Mouse (Mus musculus) G1E (cell line): ENCODE measurements at regions not wholly inside any gene's neighbourhood (a gene's known extent, or its start where the extent isn't known, plus 50 kb on each side); places are given as distances from the start of the nearest gene placed in this dataset.

Experiments
- ATAC-seq: 2 replicates; pipeline ENCODE4 v1.8.0; 2016; ENCODE audit warnings: mild to moderate bottlenecking; ENCODE audit not compliant: insufficient number of reproducible peaks, poor library complexity, low FRiP score, severe bottlenecking; ENCODE audit errors: extremely low read depth
- DNase-seq: peaks from one replicate; pipeline ENCODE4 v3.0.0; 2012; ENCODE audit warnings: low spot score
- H3K27me3 ChIP-seq: 2 replicates; pipeline ENCODE4 v1.6.1; 2012; ENCODE audit warnings: mild to moderate bottlenecking, low read length, inconsistent platforms; ENCODE audit not compliant: insufficient read depth
- H3K36me3 ChIP-seq: replicated peaks from 2 replicates; pipeline ENCODE3; 2012; ENCODE audit warnings: mild to moderate bottlenecking, inconsistent platforms
- H3K4me1 ChIP-seq: 2 replicates; pipeline ENCODE4 v1.6.1; 2012; ENCODE audit warnings: low read depth, low read length, inconsistent platforms, mixed read lengths; ENCODE audit not compliant: insufficient read depth
- H3K4me3 ChIP-seq: 2 replicates; pipeline ENCODE4 v1.5.1; 2012; ENCODE audit warnings: low read depth, mild to moderate bottlenecking, inconsistent platforms, low read length, moderate library complexity, mixed read lengths
- H3K9me3 ChIP-seq: replicated peaks from 2 replicates; pipeline ENCODE4 v1.6.1; 2012; ENCODE audit warnings: inconsistent platforms
- CTCF ChIP-seq: IDR thresholded peaks from 2 replicates; pipeline ENCODE4 v1.5.1; 2012; ENCODE audit warnings: low read depth, low read length, inconsistent platforms, mixed read lengths
- GATA1 ChIP-seq: IDR thresholded peaks from 2 replicates; pipeline ENCODE4 v1.6.1; 2012; ENCODE audit warnings: borderline replicate concordance, low read length, inconsistent platforms, mixed read lengths
- GATA2 ChIP-seq: IDR thresholded peaks from 2 replicates; pipeline ENCODE4 v1.6.1; 2012; ENCODE audit warnings: low read depth, low read length, inconsistent platforms, borderline replicate concordance
- POLR2AphosphoS5 ChIP-seq: IDR thresholded peaks from 2 replicates; pipeline ENCODE4 v1.6.1; 2012; ENCODE audit warnings: low read depth, low read length, inconsistent platforms; ENCODE audit not compliant: insufficient replicate concordance
- TAL1 ChIP-seq: conservative IDR thresholded peaks from 2 replicates; pipeline ENCODE4 v1.6.1; 2012; ENCODE audit warnings: low read depth, low read length, inconsistent platforms, mixed read lengths

GRCm38 (mm10) chr14:24760926-24761325 lies 274.0 kb downstream of the Rps24 start:
- no peaks in the 10 kb centered on the region for H3K27me3 ChIP-seq
- H3K4me1 ChIP-seq, result no peaks in the 10 kb centered on the region
- H3K9me3 ChIP-seq, result peaks cover 65% of the 10 kb centered on the region
- no peak overlapping the region for H3K4me3 ChIP-seq
- DNase-seq (no peak), ATAC-seq (no peak)
- no peaks in the 10 kb centered on the region for H3K36me3 ChIP-seq
- TF ChIP-seq POLR2AphosphoS5 (no peak), GATA2 (no peak), CTCF (no peak), TAL1 (no peak), GATA1 (no peak)

DNA sequence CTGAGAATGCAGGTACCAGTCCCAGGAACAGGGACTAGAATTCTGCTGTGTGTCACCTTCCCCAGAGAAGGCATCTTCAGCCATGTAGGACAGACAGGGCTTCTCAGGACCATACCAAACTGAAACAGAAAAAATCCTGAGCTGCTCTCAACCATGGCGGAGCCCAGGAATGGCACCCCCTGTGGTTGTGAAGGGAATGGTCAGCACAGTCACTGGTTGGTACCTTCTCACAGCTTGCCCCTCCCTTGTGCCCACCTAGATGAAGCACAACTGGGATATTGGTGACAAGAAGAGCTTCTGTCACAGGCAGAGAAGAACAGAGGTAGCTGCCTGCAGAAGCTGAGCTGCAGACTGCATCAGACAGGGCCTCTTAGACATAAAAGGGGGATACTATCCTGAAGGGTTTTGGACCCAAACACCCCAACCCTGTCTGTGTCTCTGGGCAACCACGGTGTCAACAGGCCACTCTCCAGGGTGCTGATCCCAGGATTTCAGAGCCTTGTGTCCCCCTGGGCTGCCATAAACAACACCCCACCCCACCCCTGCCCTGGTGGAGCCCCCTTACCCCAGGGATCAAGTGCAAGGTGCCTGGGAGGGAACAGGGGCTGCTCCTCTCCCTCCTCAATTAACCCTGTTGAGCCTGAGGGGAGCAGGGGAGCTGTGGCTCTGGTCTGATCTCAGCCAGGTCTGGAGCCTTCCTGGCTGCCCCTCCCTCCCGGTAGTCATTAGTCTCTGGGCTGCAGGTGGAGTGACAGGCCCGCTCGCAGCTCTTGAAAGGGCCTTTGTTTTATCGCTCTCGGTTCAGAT lies 275.7 kb downstream of the Rps24 start:
- Histone ChIP-seq H3K27me3 (no peaks in the 10 kb centered on the region), H3K9me3 (peaks cover 55% of the 10 kb centered on the region), H3K36me3 (no peaks in the 10 kb centered on the region), H3K4me3 (no peak overlapping the region), H3K4me1 (no peaks in the 10 kb centered on the region)
- no peak for DNase-seq
- TF ChIP-seq GATA2 (no peak), TAL1 (no peak), GATA1 (no peak), CTCF (no peak), POLR2AphosphoS5 (no peak)
- no peak for ATAC-seq

- H3K27me3 ChIP-seq, result no peaks in the 10 kb centered on the region
- DNase-seq (no peak), ATAC-seq (no peak)
- no peaks in the 10 kb centered on the region for H3K36me3 ChIP-seq
- no peaks in the 10 kb centered on the region for H3K4me1 ChIP-seq
- no peak overlapping the region for H3K4me3 ChIP-seq
- peaks cover 58% of the 10 kb centered on the region for H3K9me3 ChIP-seq
- TF ChIP-seq TAL1 (no peak), POLR2AphosphoS5 (no peak), GATA2 (no peak), CTCF (no peak), GATA1 (no peak)
These were observed 276.4 kb downstream of the Rps24 start for GRCm38 (mm10) chr14:24763275-24763812.

DNA sequence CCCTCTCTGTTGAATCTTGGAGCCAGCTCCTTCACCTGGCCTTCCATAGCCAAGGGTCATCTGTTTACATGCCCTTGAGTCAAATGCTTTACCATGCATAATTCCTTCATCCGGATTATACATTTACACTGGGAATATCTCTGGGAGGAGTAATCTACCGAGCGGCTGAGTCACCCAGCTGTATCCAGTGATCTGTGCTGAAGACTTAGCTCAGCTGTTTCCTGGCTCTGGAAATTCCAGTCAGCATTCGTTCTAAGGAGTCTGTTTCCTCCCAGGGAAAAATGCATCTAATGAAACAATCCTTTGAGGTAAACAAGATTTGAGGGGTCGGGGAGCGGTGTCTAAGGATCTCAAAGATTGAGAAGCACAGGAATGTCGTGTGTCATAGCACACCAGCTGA lies 276.9 kb downstream of the Rps24 start:
- DNase-seq (no peak), ATAC-seq (no peak)
- TF ChIP-seq POLR2AphosphoS5, result no peak
- TF ChIP-seq CTCF, result no peak
- TF ChIP-seq GATA2, result no peak
- no peak for TF ChIP-seq TAL1
- TF ChIP-seq GATA1, result no peak
- H3K4me3 ChIP-seq, result no peak overlapping the region
- H3K27me3 ChIP-seq, result no peaks in the 10 kb centered on the region
- H3K9me3 ChIP-seq, result peaks cover 59% of the 10 kb centered on the region
- H3K36me3 ChIP-seq, result no peaks in the 10 kb centered on the region
- no peaks in the 10 kb centered on the region for H3K4me1 ChIP-seq

DNA sequence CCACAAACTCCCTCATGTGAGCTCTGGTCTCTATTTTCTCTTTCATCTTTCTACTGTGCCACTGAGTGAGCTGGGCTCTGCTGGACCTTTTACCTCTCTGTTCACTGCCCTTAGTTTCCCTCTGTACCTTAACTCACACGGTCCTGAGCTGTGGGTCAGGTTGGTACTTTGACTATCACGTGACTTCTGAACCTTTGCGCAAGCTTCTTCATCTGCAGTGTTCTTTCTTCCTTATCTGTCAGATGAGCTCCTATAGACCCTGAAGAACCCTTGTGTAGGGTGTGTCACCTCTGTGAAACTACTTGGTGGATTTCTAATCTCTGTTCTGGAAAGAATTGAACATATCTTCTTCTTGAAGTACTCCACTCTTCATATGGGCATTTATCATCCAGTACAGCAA lies 279.3 kb downstream of the Rps24 start:
- Histone ChIP-seq H3K4me1 (no peaks in the 10 kb centered on the region), H3K27me3 (no peaks in the 10 kb centered on the region), H3K36me3 (no peaks in the 10 kb centered on the region), H3K4me3 (no peak overlapping the region), H3K9me3 (peaks cover 55% of the 10 kb centered on the region)
- ATAC-seq, result no peak
- no peak for DNase-seq
- TF ChIP-seq GATA2 (no peak), TAL1 (no peak), GATA1 (no peak), POLR2AphosphoS5 (no peak), CTCF (no peak)

DNA sequence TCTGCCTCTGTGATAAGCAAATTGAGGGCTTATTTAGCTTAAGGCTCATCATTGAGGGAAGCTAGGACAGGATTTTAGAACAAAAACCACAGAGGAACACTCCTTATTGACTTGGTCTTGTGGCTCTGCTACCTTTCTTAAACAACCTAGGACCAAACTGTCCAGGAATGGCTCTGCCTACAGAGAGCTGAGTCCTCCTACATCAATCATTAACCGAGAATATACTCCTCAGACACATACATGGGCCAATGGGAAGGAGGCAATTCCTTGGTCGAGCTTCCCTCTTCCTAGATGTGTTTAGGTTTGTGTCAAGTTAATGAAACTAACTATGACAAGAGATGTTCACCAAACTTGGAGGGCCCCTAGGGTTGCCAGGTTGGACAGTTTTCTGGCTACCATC lies 279.8 kb downstream of the Rps24 start:
- H3K9me3 ChIP-seq, result peaks cover 52% of the 10 kb centered on the region
- no peak for DNase-seq
- no peaks in the 10 kb centered on the region for H3K36me3 ChIP-seq
- ATAC-seq, result no peak
- no peaks in the 10 kb centered on the region for H3K27me3 ChIP-seq
- H3K4me3 ChIP-seq, result no peak overlapping the region
- no peaks in the 10 kb centered on the region for H3K4me1 ChIP-seq
- no peak for TF ChIP-seq TAL1
